Mouse (Mus musculus): Measurements from ENCODE around the gene Klf9.
"Not testable (repeated sequence)": the region's sequence is repeated elsewhere in the genome, so short reads cannot be mapped to it uniquely, and the experiment has no call there.

The Klf9 gene

DNA sequence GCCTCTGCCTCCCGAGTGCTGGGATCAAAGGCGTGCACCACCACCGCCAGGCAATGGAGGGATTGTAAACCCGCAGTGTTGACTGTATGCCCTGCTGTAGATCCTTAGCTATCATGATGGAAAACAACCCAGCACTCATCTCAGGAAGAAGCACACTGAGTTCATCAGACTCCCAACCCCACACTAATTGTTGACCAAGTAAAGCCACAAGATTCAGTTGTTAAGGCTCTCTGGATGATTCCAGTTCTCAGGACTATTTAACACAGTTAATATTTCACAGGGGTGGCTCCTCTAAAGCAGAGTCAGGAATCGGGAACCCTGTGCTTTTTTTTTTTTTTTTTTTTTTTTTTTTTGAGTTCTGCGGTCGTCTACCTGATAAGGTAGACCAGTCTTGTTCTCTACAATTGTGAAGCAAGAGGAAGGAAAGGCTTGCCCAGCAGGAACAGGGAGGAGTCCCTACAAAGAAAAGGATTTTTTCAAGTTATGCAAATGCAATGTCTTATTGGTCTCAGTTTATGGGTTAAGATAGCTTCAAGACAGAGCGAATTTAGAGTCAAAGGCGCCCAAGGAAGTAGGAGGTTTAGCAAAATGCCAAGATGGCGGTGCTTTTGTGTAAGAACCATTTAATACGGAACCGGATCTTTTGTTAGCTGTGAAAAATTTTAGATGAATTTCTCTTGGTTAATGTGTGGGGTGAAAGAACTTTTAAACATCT lies 1.1 kb upstream of the Klf9 start:
- DNase-seq (ENCODE audit: low read depth, low spot score): no peak

DNA sequence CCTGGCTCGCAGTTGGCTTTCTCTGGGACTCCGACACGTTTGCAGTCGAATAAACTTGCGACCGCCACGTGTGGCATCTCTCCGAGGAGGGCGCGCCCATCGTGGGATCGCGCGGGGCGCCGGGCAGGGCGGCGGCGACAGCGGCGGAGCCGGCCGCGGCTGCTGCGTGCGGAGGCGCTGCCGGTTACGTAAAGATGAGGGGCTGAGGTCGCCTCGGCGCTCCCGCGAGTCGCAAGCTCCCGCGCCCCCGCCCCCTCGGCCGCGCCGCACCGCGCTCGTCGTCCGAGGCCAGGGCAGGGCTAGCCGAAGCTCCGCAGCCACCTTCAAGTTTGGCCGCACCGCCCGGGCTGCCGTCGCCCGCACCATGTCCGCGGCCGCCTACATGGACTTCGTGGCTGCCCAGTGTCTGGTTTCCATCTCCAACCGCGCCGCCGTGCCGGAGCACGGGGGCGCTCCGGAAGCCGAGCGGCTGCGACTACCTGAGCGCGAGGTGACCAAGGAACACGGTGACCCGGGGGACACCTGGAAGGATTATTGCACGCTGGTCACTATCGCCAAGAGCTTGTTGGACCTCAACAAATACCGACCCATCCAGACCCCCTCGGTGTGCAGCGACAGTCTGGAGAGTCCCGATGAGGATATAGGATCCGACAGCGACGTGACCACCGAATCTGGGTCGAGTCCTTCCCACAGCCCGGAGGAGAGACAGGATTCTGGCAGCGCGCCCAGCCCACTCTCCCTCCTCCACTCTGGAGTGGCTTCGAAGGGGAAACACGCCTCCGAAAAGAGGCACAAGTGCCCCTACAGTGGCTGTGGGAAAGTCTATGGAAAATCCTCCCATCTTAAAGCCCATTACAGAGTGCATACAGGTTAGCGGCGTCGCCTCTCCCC lies 610 bp downstream of the Klf9 start:
- no peak for DNase-seq (ENCODE audit: low read depth, low spot score)

DNA sequence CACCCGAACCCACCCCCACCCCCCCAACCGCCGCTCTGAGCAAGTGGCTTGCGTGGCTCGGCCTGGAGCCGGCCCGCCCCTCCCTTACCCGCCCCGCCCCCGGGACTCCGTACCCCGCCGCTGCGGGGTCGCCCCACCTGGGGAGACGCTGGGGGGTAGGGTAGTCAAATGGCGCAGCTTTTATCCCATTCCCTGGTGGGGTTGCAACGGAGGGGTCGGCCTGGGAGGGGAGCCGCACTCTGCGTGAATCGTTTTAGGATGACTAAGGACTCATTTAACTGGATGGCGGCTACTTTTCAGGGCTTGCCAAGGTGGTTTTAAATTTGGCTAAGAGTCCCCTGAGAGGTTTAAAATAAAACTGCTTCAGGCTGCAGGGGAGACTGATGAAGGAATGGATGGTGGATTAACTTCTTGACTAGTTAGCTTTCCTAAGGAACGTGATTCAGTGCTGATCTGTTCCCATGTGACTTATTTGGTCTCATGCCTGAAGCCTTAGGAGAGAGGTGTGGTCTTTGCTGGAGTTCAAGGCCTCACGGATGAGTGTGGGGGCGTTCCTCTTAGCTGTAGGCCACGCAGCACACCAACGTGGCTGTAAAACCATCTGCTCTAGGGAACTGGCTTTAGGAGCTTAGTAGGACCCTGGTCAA lies 1.5 kb downstream of the Klf9 start:
- peak; percentile 92 for DNase-seq (ENCODE audit: low read depth, low spot score)

DNA sequence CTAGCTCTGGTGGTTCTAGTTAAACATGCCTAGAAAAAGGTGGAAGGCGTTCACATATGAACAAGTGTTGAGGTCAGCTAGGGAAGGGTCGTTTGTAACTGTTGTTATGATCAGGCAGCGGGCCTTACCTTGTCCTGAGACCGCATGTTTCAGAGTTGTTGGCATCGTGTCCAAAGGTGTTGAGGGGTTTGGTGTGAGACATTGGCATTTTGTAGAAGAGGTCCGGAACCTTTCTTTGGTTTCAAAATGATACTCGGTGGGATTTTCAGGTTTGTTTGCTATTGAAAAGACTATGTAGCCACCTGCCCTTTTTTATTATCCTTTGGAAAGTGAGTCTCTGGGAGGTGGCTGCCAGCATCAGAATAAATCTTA lies 2.0 kb downstream of the Klf9 start:
- DNase-seq (ENCODE audit: low read depth, low spot score): no peak

DNA sequence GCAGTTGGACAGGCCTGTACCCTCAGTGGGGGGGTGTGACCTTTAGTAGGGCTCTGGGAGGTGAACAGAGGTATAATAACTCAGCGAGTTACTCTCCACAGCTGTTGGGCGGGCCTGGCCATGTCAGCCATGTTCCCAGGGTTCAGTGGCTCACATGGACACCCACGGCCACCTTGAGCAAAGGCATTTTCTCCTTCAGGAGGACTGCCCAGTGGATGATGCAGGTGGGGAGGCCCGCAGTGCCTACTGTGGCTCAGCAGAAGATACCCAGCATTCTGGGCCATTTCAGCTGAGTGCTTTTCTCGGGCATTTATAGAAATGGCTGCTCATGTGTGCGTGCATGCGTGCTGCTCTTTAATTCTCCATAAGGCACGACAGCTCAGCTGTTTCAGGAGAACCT lies 2.5 kb downstream of the Klf9 start:
- DNase-seq (ENCODE audit: low read depth, low spot score): no peak

DNA sequence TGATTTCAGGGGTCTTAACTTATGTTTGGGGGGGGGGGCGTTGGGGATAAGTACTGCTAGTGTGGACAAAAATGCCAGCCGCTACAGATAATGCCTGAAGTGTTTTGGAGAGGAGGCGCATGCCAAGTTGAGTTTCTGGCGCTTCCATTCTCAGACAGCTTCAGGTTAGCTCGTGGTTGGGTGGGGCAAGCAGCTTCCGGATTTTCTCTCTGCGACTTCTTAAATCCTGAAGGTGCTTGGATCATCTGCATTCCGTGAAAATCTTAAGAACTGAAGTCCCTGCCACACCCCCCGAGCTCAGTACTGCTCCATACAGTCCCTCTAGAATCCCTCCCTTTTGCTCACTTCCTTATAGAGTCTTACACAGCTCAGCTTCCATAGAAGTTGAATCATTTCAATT lies 3.0 kb downstream of the Klf9 start:
- peak; percentile 82 for DNase-seq (ENCODE audit: low read depth, low spot score)

DNA sequence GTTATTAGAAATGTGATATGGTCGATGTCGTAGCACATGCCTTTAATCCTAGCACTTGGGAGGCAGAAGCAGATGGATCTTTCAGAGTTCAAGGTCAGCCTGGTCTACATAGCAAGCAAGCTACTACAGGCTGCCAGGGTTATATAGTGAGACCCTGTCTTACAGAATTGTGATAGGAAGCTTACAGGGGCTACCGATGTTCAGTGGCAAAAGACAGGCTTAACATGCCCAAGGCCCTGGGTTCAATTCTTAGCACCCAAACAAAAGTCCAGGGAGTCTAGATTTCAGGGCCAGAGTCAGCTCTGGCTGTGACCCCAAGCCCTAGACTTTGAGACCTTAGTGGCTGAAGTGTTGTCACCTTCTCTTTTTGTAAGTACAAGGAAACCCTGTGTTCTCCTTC lies 4.1 kb downstream of the Klf9 start:
- DNase-seq (ENCODE audit: low read depth, low spot score): no peak

DNA sequence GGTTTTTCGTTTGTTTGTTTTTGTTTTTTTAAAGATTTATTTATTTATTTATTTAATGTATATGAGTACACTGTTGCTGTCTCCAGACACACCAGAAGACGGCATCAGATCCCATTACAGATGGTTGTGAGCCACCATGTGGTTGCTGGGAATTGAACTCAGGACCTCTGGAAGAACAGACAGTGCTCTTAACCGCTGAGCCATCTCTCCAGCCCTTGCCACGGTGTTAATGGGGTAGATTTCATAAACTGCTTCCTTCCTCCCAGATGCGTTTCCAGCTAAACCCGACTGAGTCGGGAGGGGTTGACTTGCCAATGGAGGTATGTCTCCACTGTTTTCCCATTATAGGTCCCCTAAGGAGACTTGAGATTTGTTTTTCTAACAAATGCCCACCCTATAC lies 4.5 kb downstream of the Klf9 start:
- DNase-seq (ENCODE audit: low read depth, low spot score): not testable (repeated sequence)

DNA sequence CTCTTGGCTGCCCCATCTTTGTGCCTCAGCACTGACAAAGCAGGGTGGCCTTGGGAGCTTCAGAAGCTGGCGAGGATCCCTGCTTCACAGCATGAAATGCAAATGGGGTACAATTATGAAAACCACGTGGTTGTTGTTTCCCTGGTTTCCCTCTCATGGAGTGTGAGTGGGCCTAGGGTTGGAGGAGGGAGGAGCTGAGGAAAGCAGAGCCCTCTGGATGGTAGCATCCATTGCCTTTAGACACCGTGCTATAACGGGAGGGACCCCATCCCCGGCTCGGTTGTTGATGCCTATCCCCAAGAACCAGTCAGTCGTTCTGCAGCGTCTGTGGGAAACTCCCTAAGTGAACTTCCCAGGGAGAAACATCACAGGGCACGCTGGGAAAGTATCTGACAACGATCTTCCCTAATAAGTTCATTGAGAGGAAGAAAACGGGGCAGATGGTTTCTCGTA lies 5.4 kb downstream of the Klf9 start:
- DNase-seq (ENCODE audit: low read depth, low spot score): no peak

DNA sequence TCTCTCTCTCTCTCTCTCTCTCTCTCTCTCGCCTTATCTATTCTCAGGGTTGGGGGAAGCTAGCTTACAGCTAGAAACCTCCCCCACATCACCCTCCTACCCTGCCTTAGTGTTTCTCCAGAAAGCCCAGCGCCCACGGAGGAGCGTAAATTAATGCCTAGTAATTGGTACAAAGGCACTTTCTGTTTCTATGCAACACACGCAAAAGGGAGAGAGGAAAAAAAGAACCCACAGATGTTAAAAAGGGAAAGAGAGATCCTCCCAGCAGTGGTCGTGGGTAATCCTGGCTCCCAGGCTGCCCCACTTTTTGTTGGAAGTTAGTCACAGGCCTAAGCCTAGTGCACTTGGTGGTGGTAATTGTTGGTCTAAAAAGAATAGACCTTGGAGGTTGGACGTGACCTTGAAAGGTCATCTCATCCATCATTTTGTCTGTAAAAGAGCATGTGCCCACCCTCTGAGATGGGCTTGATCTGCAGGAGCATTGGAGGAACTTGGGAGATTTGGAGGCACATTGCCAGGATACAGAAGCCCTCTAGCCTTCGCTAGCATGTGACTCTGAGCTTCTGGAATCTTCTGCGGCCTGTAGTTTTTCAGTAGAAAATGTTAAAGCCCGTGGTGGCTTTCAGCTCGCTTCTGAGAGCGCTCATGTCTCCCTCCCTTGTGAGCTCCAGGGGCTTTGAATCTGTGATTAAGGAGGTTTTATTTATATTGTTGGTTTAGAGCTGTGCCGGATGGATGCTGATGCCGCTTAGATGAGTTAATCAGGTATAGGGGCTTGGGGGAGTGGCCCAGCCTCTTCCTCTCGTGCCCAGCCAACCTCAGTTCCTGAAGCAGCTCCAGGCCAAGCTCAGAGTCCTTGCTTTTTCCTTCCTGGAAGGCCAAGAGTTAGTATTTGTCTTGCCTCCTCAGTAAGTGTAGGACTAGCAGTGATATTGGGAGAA lies 6.3 kb downstream of the Klf9 start:
- peak; percentile 78 for DNase-seq (ENCODE audit: low read depth, low spot score)

DNA sequence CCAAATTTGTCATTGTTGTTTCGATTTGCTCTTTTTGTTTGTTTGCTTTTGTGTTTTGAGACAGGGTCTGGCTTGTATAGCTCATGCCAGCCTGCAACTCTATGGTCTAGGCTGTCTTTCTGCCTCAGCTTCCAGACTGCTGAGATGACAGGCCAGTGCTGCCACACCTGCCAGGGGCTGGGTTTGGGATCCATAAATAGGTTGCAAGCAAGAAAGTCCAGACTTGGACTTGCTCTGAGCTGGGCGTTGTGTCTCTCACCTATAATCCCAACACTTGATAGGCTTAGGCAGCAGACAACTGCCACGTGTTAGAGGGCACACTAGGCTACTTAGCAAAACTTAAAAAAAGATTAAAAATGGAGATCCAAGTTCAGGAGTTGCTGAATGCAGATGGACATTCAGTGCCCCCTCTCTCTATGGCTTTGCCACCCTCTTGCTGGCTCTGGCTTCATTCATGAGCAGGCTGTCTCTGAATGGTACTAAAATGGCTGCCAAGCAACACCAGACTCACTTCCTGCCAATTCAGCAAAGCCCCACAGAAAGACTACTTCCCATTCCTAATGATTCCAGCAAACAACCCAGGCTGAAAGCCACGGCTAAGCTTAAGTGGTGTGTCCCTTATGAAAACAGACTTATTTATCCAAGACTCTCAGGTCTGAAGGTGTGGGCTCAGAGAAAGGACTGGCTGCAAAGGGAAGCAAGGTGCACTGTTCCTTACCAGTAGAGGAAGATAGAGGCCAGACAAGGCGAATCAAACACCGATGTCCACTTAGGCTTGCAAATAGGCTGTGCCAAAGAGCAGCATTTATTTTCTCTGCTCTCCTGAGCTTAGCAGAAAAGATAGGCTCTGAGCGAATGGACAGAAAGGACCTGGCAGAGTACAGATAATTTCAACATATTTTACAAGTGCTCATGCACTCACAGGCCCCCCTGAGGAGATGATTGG lies 8.7 kb downstream of the Klf9 start:
- DNase-seq (ENCODE audit: low read depth, low spot score): no peak

DNA sequence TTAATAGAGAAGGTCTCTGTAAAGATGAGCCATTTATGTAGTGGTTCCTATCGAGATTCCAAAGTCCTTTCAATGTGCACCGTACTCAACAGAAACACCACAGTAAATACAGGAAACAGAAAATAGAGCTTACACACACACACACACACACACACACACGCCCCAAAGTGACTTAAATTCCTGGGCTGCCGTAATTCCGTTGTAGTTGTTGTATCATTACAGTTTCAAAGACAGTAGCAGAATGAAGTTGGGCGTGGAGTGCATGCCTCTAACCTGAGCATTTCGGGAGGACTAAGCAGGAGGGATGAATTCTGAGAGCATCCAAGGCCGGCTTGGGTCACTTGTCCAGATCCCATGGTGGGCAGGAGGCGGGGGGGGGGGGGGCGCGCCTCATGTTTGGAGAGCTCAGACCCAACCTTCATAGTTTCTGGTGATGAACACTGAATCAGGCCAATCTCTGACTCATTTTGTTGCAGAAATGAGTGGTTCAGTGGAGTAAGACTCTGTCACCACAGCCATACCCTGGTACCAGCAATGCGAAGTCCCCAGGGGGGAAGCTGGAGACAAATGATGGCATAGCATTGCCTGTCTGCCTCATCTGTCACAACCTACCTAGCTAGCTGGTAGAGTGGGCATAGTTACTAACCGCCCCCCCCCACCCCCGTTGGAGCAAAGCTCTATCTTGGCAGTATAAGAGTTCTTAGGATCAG lies 9.7 kb downstream of the Klf9 start:
- DNase-seq (ENCODE audit: low read depth, low spot score): no peak

DNA sequence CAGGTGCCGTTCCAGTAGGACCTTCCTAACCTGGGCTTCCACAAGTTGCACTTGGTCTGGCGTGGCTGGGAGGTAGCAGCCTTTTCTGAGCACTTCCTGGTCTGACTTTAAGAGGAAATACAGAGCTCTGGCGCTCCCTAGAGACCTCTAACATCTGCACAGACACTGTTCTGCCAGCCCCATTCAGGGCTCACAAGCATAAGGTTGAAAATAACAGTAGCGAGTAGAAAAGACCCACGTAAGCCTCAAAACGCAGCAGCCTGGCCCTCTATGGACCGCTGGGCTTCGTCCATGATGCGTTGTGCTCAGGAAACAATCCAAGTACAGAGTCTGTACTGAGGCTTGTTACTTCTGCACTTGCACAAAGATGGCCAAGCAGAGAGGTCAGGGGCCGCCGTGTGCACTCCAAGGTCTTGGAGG lies 10.6 kb downstream of the Klf9 start:
- peak; percentile 83 for DNase-seq (ENCODE audit: low read depth, low spot score)

DNA sequence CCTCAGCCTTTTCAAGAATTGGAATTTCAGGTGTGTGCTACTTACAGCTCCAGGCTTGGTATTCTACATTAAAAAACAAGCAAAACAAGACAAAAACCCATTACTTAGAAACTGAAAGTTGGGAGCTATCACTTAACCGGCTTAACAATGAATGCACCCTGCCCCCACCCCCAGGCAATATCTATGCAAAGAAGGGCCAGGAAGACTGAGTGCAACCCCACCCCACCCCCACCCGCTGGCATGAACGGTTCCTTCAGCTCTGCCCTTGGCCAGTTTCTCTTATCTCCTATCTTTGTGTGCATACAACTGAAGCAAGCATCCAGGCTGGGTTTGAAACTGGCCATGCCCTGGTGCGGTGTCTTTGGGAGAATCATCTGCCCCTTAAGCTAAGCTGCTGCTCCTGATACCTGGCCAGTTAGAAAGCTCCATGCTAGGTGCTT lies 11.2 kb downstream of the Klf9 start:
- DNase-seq (ENCODE audit: low read depth, low spot score): peak; percentile 95

DNA sequence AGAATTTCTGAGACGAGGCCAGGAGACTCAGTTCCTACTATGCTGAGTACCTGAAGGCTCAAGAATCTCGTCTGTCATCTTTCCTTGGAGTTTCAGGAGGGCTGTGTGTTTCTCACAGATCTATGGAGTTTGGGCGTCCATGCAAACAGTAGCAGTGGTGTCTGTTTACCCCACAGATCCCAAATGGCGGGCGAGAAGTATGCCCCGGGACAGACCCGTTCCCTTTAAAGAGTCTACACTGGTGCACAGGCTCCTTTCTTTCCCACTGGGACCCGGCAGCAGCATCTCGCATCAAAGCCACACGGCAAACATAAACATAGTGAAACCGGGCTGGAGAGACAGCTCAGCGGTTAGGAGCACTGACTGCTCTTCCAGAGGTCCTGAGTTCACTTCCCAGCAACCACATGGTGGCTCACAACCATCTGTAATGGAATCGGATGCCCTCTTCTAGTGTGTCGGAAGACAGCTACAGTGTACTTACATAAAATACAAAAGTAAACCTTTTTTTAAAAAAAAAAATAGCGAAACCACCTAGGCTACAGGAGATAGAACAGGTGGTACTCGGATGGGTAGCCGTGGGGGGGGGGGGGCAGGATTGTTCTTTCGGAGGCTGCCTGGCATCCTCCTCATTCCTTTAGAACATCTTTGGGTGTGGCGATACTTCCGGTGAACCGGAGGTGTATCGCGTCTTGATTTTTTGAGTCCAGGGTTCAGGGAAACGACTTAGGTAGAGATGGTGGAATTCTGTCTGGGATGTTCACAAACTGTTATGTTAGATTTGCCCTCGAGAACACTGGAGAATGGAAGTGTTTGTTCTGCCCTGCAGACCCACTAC lies 12.0 kb downstream of the Klf9 start:
- DNase-seq (ENCODE audit: low read depth, low spot score): no peak

DNA sequence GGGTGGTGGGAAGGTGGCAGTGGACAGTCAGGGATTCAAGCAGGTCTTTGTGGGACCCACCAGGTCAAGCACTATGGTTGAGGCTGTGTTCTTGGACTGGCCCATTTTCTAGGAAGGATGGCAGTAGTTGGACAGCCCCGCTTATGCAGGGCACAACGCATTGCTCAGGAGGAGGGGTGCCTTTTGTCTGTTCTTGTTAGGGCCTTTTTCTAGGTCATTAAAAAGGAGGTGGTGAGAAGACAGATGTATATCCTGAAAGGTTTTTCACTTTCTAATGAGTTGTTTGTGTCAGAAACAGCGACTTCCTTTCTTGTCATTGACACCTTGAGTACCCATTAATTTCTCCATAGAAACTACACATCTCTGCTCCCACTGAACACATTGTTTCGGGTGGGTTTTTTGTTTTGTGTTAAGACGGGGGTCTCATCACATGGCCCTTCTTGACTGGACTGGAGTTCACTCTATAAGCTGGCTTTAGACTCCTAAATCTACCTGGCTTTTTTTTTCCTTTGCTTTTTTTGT lies 12.6 kb downstream of the Klf9 start:
- DNase-seq (ENCODE audit: low read depth, low spot score): no peak

DNA sequence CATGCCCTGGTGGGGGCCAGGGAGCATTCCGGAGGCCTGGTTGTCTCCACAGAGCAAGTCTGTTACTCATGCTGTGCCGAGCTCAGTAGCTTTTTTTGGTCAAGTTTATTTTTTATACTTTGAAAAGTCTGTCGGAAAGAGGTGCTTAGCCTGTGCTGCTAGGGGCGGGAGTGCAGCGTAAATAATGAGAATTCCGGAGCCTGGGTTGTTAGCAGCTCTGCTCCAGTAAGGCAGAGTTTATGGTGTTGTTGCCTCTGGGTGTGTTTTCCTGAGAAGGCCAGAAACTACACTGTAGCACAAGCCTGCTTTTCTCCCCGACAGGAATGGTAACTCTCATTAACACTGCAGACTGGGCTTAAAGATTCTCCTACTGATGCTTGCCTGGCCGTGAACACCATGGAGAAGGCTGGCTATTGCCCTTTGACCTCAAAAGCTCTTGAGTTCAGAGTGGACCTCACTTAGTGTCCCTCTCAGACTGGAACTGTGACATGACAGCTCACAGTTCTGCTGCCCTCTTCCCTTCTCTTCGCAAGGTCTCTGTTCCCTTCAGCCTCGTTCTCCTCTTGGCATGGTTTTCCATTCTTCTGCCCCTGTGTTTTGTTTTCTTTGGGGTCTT lies 18.9 kb downstream of the Klf9 start:
- no peak for DNase-seq (ENCODE audit: low read depth, low spot score)

DNA sequence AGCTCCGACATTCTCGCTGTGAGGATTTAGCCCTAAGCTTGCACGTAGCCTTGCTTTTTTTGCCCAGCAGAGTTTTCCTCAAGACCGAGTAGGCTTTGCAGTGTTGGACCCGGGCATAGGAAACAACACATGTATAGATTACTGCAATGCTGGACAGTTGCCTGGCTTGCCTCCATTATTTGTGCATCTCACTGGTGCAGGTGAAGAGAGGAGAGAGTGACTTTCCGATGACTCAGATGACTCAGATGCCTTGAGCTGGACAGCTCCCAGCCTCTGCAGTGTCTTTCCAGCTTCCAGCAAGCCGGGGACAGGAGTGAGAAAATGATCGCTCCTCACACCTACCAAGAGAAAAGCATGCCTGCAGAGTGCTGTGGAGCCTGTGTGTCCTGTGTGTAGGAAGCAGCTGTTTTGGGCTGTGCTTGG lies 21.4 kb downstream of the Klf9 start:
- peak; percentile 78 for DNase-seq (ENCODE audit: low read depth, low spot score)

Data from ES-CJ7 (cell line).